Mouse (Mus musculus) embryonic facial prominence, embryonic 10.5 days (tissue): ENCODE results near the gene AI837181. TPM values are rescaled to one million over a fixed set of nuclear protein-coding genes. Genes with fewer than 3 reads are reported as not detected.

Source experiments
- DNase-seq: peaks from one replicate; pipeline ENCODE4 v3.0.0-alpha.2; 2017; ENCODE audit warnings: low spot score
- H3K27ac ChIP-seq: fragments of 300-500 bp; sonication (generic); replicated peaks from 2 replicates; pipeline ENCODE4 v1.5.1; 2016; ENCODE audit warnings: mild to moderate bottlenecking
- H3K27me3 ChIP-seq: fragments of 300-500 bp; sonication (generic); replicated peaks from 2 replicates; pipeline ENCODE4 v1.6.1; 2016; ENCODE audit warnings: low read depth, mild to moderate bottlenecking; ENCODE audit not compliant: poor library complexity, severe bottlenecking
- H3K36me3 ChIP-seq: fragments of 300-500 bp; sonication (generic); replicated peaks from 2 replicates; pipeline ENCODE4 v1.6.1; 2016; ENCODE audit warnings: mild to moderate bottlenecking, moderate library complexity
- H3K4me1 ChIP-seq: fragments of 300-500 bp; sonication (generic); 2 replicates; pipeline ENCODE4 v1.6.1; 2016
- H3K4me3 ChIP-seq: fragments of 300-500 bp; sonication (generic); 2 replicates; pipeline ENCODE4 v1.5.1; 2016; ENCODE audit warnings: mild to moderate bottlenecking, moderate library complexity
- H3K9me3 ChIP-seq: fragments of 300-500 bp; sonication (generic); 2 replicates; pipeline ENCODE4 v1.6.1; 2016; ENCODE audit warnings: mild to moderate bottlenecking
- WGBS: fragments of 180-500 bp; shearing (Covaris S2); methylation state at CpG from one replicate; pipeline ENCODE4 v1.1.7; 2016; 5-methylcytosine and 5-hydroxymethylcytosine counted together
- polyA plus RNA-seq: library from polyadenylated mRNA; unstranded; fragments of >200 nt; fragmentation: Nextera tagmentation; extraction: Ambion mirVana; gene quantifications from 2 replicates; pipeline ENCODE4 v1.2.1, GENCODE M21; 2016

Gene AI837181
- polyA plus RNA-seq, 1 experiment from 2014 or later: 55.0 TPM

DNA sequence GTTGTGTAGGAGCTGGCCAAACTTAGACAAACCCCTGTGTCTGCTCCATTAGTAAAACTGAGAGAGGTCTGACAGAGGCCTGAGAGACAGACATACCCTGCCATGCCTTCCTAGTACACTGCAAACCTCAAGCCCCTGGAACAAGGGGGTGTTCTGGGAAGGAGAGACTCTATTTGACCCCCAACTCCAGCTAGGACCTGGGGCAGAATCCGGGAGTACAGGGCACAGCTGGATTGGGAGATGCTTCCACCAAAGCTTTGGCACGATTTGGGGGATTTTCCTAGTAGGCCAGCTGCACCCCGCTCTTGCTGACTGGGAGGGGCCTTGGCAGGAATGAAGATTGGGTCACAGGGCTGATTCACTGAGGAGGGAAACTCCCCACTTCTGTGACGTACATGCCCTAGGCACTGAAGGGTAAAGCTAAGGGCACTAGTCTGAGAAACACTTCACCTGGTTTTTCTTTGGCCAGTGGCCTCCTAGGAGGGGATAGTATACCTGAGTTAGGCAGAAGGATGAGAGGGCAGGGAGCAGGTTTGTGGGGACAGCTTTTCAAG lies 7.0 kb downstream of the AI837181 start:
- Histone ChIP-seq H3K27ac (no peak overlapping the region), H3K4me1 (peaks cover 35% of the 10 kb centered on the region), H3K36me3 (peaks cover 20% of the 10 kb centered on the region), H3K27me3 (0 out of 2 replicates have a peak, but pooled peaks cover 2% of the 10 kb centered on the region), H3K9me3 (no peaks in the 10 kb centered on the region), H3K4me3 (no peak overlapping the region)
- DNase-seq: no peak
- WGBS: 78% methylated on average over 4 of the region's 4 CpGs

DNA sequence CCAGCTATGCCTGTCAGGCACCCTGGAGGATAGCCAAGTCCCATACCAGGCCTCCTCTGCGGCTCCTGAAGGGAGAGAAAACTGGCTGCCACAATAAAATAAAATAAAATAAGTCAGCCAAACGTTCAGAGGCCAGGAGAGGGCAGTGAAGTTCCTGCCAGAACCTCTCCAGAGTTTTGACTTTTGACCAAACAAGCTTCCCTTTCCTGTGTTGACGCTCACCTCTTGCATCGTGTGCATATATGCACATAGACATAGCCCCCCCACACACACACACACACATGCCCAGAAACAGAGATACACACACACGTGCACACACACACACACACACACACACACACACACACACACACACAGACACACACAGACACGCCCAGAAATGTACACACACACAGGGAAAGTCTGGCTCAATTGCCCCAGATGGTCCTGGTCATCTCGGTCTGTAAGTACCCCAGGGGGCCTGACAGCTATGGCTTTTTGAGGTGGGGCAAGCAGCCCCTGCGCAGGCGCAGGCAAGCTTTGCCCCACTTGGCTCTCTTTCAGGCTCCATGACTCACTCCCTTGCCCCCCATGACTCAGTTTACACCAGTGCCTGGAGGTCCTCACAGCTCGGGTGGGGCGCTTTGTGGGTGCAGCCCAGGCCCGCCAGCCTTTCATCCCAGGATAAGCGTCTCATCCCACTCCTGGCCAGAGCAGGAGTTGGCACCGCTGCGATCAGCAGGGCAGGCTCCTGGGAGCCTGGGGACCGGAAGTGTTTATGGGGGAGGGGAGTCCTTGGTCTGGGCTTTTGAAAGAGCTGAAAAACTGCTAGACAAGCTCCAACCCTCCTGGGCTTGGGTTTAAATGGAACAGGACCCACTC lies 8.3 kb downstream of the AI837181 start:
- Histone ChIP-seq H3K4me3 (peak overlapping the region; percentile 53), H3K9me3 (no peaks in the 10 kb centered on the region), H3K36me3 (peaks cover 11% of the 10 kb centered on the region), H3K27ac (peak overlapping the region; percentile 84), H3K4me1 (peaks cover 30% of the 10 kb centered on the region), H3K27me3 (peaks cover 7% of the 10 kb centered on the region; the same call in 1 of the 2 replicates)
- 11% methylated on average over 16 of the region's 16 CpGs for WGBS
- DNase-seq: peak; percentile 65

DNA sequence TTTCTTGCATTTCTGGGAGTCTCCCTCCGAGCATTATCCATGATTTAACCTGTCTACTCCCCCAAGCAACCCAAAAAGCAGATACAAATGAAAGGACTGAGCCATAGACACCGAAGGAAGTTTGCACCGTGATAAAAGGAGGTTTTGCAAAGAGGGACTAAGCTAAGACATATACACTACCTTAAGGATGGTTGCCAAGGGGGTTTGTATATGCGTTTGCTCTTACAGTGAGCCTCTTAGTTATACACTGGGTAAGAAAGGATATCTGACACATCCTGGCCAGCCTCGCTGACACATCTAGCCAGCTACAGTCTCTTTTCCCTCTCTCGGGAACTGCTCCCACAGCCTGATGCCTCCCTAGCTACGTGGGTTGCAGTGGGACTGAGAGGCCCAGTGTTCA lies 9.0 kb downstream of the AI837181 start:
- H3K4me3 ChIP-seq: peak overlapping the region; percentile 53
- H3K27me3 ChIP-seq: peaks cover 7% of the 10 kb centered on the region; the same call in 1 of the 2 replicates
- no peak for DNase-seq
- peaks cover 3% of the 10 kb centered on the region; the same call in 1 of the 2 replicates for H3K36me3 ChIP-seq
- WGBS: 70% methylated on average over 7 of the region's 7 CpGs
- H3K9me3 ChIP-seq: no peaks in the 10 kb centered on the region
- peak overlapping the region; percentile 84 for H3K27ac ChIP-seq
- H3K4me1 ChIP-seq: peaks cover 30% of the 10 kb centered on the region

DNA sequence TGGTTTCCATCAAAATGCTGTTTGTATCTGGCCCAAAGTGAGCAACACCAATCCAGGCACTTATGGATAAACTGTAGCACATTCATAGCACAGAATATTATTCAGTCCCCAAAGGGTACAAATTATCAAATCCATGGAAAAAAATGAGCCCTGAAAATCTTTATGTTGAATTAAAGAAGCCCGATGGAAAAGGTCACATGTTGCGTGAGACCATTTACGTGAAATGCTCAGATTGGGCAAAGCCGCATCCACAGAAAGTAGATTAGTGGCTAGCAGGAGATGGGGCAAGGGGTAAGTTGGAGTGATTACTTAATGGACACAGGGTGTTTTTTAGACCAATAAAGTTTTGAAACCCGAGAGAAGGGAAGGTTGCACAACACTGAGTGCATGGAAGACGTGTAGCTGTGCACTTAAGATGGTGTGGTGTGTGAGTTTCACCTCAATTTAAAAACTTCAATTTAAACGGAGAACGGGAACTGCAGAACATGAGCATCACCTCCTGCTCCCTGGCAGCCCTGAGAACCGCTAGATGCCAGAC lies 19.5 kb downstream of the AI837181 start:
- Histone ChIP-seq H3K4me1 (peaks cover 27% of the 10 kb centered on the region), H3K27ac (no peak overlapping the region), H3K9me3 (peaks cover 9% of the 10 kb centered on the region; the same call in 1 of the 2 replicates), H3K36me3 (no peaks in the 10 kb centered on the region), H3K27me3 (peaks cover 56% of the 10 kb centered on the region), H3K4me3 (no peak overlapping the region)
- DNase-seq: no peak
- WGBS: 68% methylated on average over 9 of the region's 9 CpGs

DNA sequence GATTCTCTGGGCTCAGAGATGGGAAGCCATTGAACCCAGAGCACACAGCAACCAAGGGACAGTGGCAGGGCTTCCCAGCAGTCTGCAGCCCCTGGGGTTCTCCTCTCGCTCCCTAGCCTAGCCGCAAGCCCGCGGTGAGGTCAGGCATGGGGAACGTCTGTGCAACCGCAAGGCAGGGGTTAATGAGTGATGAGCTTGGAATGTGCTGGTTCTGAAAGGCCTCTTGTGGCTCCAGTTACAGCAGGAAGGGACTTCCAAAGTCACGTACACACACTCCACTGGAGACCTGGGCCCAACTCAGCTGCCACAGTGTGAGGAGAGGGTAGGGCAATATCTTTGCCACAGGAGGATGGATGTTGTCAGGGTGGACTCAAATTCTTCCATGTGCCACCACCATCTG lies 20.0 kb downstream of the AI837181 start:
- peaks cover 9% of the 10 kb centered on the region; the same call in 1 of the 2 replicates for H3K9me3 ChIP-seq
- no peak overlapping the region for H3K27ac ChIP-seq
- peaks cover 27% of the 10 kb centered on the region for H3K4me1 ChIP-seq
- no peak overlapping the region for H3K4me3 ChIP-seq
- peak; percentile 21 for DNase-seq
- WGBS: 33% methylated on average over 7 of the region's 7 CpGs
- peaks cover 61% of the 10 kb centered on the region for H3K27me3 ChIP-seq
- no peaks in the 10 kb centered on the region for H3K36me3 ChIP-seq

DNA sequence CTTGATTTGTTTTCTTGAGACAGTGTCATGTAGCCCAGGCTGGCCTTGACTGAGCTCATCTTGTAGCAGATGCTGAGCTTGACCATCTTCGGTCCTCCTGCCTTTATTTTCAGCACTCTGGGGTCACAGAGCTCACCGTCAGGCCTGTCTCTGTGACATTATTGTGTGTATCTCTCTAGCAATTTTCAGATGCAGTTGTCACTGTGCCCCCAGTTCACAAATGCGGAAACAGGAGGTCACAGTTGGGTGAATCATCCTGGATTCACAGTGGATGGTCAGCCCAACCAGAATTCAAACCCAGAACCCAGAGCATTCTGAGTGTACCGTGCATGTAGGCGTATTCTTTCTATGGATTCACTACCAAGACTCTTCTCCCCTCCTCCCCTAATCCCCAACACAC lies 20.8 kb downstream of the AI837181 start:
- Histone ChIP-seq H3K9me3 (peaks cover 2% of the 10 kb centered on the region; the same call in 1 of the 2 replicates), H3K27ac (no peak overlapping the region), H3K36me3 (no peaks in the 10 kb centered on the region), H3K4me3 (no peak overlapping the region), H3K27me3 (peaks cover 69% of the 10 kb centered on the region), H3K4me1 (peaks cover 27% of the 10 kb centered on the region)
- no peak for DNase-seq
- WGBS: 90% methylated on average over 5 of the region's 5 CpGs

DNA sequence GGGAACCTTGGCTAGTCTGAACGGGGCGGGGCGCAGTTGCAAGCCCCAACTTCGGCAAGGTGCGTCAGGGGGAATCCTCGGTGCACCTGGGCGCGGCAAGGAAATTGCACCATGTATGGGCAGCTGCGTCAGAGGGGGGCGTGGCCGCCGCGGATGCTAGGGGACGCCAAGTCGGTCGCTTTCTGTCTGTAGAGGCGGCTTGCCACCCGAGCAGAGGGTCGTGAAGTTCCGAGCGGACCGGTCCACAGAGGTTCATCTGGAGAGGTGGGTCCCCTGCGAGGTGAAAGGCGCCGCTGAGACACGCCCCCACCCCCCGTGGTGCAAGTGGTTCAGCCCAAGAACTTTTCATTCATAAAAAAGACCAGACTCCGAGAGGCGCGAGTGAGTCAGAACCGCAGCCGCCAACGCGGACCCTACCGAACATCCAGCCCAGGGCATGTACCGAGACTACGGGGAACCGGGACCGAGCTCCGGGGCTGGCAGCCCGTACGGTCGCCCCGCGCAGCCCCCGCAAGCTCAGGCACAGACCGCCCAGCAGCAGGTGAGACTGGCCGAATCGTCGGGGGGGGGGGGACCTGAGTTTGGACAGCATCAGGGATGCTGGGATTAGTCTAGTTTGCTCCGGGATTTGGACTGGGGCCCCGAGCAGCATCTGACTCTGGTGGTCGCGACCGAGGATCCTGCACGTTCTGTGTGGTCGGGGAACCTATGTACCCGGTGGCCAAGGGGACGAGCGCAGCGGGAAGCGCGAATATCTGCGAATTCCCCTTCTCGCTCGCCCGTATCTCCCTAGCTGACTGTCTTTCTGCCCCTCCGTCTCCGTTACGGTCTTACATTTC lies 22.8 kb downstream of the AI837181 start, which contains the start of gene Fosl1:
Gene Fosl1, plus strand, starts transcription at position 33 of the 839 bp plus-strand sequence.
- Histone ChIP-seq H3K27ac (no peak within 1 kb of the TSS), H3K4me3 (peak within 1 kb of the TSS; percentile 64), H3K4me1 (peaks cover 27% of the 10 kb centered on the region), H3K9me3 (no peaks in the 10 kb centered on the region), H3K36me3 (0 out of 2 replicates have a peak, but pooled peaks cover under 1% of the 10 kb centered on the region), H3K27me3 (peaks cover 79% of the 10 kb centered on the region)
- WGBS: under 1% methylated on average over 70 of the region's 70 CpGs
- peak; percentile 80 for DNase-seq

DNA sequence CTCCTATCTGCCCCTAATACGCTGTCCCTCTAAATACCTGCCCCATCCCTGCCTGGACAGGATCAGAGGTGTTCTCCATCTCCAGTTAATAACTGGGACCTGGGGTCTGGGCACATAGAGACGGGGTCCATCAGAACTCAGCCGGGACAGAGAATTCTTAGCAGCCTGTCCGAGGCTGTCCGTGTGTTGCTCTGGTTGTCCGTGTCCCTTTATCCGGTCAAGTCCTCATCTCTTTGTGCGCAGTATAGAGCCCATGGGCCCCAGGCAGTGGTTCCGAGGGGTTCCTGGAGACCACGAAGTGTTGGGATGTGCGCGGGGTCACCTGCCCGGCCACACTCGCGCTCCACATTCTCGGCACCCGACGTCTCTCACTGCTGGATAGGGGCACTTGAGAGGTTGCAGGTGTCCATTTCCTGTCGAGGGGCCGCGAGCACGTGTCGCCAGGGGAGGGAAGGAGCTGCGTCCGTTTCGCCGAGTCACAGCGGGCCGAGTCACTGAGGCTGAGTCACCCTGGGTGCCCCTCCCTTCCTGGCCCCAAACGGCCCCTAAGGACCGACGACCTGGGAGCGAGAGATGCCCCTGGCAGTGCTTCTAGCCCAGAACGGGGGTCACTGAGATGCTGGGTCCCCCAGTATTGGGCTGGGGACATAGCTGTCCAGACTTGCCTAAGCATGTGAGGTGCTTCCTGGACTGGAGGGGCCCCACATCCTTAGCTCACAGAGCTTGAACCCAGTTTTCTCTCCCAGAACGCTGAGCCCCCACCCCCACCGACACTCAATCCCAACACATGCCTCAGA lies 23.6 kb downstream of the AI837181 start:
- Histone ChIP-seq H3K36me3 (peaks cover 2% of the 10 kb centered on the region; the same call in 1 of the 2 replicates), H3K27ac (no peak overlapping the region), H3K4me1 (peaks cover 27% of the 10 kb centered on the region), H3K27me3 (peaks cover 79% of the 10 kb centered on the region), H3K4me3 (peak overlapping the region; percentile 64), H3K9me3 (no peaks in the 10 kb centered on the region)
- WGBS: 6% methylated on average over 36 of the region's 36 CpGs
- DNase-seq: peak; percentile 54

DNA sequence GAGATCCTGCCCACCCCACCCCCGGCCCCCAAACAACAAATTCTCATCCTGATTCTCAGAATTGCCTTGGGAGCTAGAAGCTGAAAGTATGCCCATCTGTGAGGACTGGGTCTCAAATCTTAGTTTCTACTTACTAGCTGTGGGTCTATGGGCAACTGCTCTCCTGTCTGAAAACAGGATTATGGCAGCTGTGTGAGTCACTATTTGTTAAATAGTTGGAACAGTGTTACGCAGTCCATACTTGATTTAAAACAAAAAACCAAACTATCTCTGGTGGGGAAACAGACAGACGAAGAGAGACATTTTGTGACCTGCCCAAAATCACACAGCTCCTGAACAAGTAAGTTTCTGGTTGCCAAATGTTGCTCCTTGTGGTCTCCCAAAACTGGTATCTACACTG lies 24.7 kb downstream of the AI837181 start:
- WGBS: 91% methylated on average over 3 of the region's 3 CpGs
- H3K36me3 ChIP-seq: peaks cover 14% of the 10 kb centered on the region
- no peak for DNase-seq
- H3K4me3 ChIP-seq: no peak overlapping the region
- peaks cover 70% of the 10 kb centered on the region for H3K27me3 ChIP-seq
- H3K27ac ChIP-seq: no peak overlapping the region
- no peaks in the 10 kb centered on the region for H3K9me3 ChIP-seq
- peaks cover 30% of the 10 kb centered on the region for H3K4me1 ChIP-seq

DNA sequence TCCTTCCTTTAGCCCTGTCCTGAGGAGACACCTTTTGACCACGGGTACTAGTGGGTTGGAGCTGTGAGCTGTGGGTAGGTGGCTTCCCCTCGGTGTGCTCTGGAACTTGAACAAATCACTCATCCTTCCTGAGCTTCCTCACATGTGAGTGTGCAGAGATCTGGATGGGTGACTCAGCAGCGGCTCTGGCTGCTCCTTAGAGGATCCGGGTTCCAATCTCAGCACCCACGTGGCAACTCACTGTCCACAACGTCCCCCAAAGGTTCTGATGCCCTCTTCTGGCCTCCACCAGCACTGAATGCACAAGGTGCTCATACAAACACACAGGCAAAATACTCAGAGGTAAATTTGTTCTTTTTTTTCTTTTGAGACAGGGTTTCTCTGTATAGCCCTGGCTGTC lies 26.8 kb downstream of the AI837181 start:
- peaks cover 45% of the 10 kb centered on the region for H3K4me1 ChIP-seq
- no peak overlapping the region for H3K4me3 ChIP-seq
- no peak overlapping the region for H3K27ac ChIP-seq
- no peak for DNase-seq
- H3K36me3 ChIP-seq: peaks cover 23% of the 10 kb centered on the region
- peaks cover 49% of the 10 kb centered on the region for H3K27me3 ChIP-seq
- H3K9me3 ChIP-seq: no peaks in the 10 kb centered on the region
- WGBS: 84% methylated on average over 6 of the region's 6 CpGs

DNA sequence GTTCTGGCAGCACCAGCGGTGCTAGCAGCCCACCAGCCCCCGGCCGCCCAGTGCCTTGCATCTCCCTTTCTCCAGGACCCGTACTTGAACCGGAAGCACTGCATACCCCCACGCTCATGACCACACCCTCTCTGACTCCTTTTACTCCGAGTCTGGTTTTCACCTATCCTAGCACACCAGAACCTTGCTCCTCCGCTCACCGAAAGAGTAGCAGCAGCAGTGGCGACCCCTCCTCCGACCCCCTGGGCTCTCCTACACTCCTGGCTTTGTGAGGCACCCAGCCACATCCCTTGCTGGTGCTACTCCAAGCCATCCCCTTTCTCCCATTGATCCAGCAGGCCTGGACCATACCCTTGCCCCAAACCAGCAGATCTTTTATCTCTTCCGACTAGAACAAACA lies 30.1 kb downstream of the AI837181 start:
- 85% methylated on average over 12 of the region's 12 CpGs for WGBS
- Histone ChIP-seq H3K27ac (no peak overlapping the region), H3K36me3 (peaks cover 23% of the 10 kb centered on the region), H3K27me3 (peaks cover 34% of the 10 kb centered on the region), H3K4me1 (peaks cover 41% of the 10 kb centered on the region), H3K9me3 (no peaks in the 10 kb centered on the region), H3K4me3 (peak overlapping the region; percentile 85)
- DNase-seq: no peak
